Mouse (Mus musculus): ENCODE results near the gene Tmprss11b.
"Not testable (repeated sequence)": the region's sequence is repeated elsewhere in the genome, so short reads cannot be mapped to it uniquely, and the experiment has no call there.

Tmprss11b gene

GRCm38 (mm10) chr5:86676262-86676661 is at the start of gene Tmprss11b:
Tmprss11b (minus strand) TSS chr5:86676362.
- no peak for DNase-seq (ENCODE audit: low spot score)

- no peak for DNase-seq (ENCODE audit: low spot score)
These were observed 48.9 kb upstream of the Tmprss11b start for GRCm38 (mm10) chr5:86725021-86725420.

- no peak for DNase-seq (ENCODE audit: low spot score)
These were observed 46.8 kb upstream of the Tmprss11b start for GRCm38 (mm10) chr5:86722820-86723460.

- DNase-seq (ENCODE audit: low spot score): no peak
These were observed 38.8 kb upstream of the Tmprss11b start for GRCm38 (mm10) chr5:86714967-86715366.

DNA sequence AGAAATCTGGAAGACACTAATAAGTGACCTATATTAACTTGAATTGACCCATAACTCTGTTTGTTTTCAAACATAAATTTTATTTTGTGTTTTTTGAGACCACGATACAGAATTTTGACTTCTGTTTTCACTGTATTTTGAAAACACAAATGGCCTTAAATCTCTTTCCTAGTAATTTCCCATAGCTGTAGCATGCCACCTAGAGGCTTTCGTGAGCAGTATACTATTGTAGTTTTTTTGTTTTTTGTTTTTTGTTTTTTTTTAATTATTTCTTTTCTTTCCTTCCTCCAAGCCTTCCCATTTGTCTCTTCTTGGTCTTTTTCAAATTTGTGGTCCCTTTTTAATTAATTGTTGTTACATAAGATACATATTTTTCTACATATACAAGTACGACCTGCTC is 28.8 kb upstream of the Tmprss11b start:
- no peak for DNase-seq (ENCODE audit: low spot score)

GRCm38 (mm10) chr5:86684667-86685066 is 8.5 kb upstream of the Tmprss11b start:
- DNase-seq (ENCODE audit: low spot score): peak; percentile 8

- DNase-seq (ENCODE audit: low spot score): not testable (repeated sequence)
These were observed 27.0 kb downstream of the Tmprss11b start for GRCm38 (mm10) chr5:86649185-86649584.

GRCm38 (mm10) chr5:86640795-86641194 is 35.4 kb downstream of the Tmprss11b start:
- DNase-seq (ENCODE audit: low spot score): no peak

DNA sequence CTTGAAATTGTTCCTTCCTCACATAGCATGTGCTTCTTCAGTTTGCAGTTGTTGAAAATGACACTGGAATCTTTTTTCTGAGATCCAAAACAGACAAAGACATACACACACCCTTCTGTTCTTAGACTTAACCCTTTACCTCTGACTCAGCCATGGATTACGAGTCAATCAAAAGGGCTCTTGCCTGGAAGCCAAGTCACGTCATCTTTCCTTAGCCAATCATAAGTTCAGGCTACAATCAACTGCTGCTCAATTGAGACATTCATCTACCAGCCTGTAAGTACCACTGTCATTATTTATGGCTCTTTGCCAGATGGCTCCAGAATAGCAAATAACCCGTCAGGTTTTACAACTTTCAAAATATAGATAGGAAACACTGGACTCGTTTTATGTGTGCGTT is 43.8 kb downstream of the Tmprss11b start, which contains the start of gene Tmprss11f:
Gene Tmprss11f, minus strand, starts transcription at position 101 of the 400 bp plus-strand sequence.
- no peak for DNase-seq (ENCODE audit: low spot score)

DNA sequence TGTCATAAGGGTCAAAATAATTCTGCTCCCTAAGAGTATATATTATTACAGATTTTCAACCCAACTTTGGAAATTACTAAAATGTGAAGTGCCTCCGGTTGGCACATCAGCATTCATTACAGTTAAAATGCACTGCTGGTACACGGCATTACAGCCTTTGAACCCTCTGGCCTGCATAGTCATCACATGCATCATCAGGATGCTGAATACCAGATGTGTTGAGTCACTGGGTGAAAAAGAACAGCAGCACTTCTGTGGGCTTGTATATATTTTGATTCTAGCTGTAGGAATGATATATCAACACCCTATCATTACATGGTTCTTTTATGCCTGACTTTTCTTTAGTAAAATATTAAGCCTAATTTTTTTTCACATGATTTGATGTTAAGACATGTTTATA is 45.5 kb downstream of the Tmprss11b start:
- DNase-seq (ENCODE audit: low spot score): no peak

DNA sequence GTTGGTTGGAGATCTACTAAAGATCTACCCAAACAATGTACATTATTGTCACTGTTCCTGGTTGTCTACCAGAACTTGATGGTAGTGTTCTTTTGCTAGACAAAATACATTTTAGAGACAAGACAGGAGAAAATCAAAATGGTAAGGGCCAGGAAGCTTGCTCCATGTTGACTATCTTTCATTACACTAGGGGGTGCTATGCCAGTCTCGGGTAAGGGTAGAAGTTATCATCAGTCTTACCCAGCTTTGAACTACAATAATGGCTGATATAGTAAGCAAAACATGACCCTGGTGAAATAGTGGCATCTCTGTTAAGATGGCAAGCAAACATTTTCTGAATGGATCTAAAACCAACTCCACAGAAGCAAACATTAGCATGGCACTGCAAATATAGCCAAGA is 54.4 kb downstream of the Tmprss11b start:
- no peak for DNase-seq (ENCODE audit: low spot score)
